Mouse (Mus musculus) kidney, embryonic 14.5 days (tissue): ENCODE measurements around the gene Cbfa2t3. TPM values are rescaled to one million over a fixed set of nuclear protein-coding genes. Genes with fewer than 3 reads are reported as not detected.

Source experiments
- ATAC-seq: fragments of 200-750 bp; cut with Nextera tagmentation; 2 replicates; pipeline ENCODE4 v1.8.0; 2017; ENCODE audit warnings: moderate number of reproducible peaks, mild to moderate bottlenecking, moderate TSS enrichment, moderate library complexity; ENCODE audit not compliant: low FRiP score, low TSS enrichment
- H3K27ac ChIP-seq: fragments of 300-500 bp; sonication (generic); 2 replicates; pipeline ENCODE4 v1.5.1; 2014; ENCODE audit warnings: low read depth, mild to moderate bottlenecking, low read length, moderate library complexity, mixed read lengths
- H3K27me3 ChIP-seq: fragments of 300-500 bp; sonication (generic); 2 replicates; pipeline ENCODE4 v1.6.1; 2014; ENCODE audit warnings: mild to moderate bottlenecking, low read length; ENCODE audit not compliant: control insufficient read depth, insufficient read depth
- H3K36me3 ChIP-seq: fragments of 300-500 bp; sonication (generic); 2 replicates; pipeline ENCODE4 v1.6.1; 2014; ENCODE audit warnings: low read length, mixed read lengths; ENCODE audit not compliant: control insufficient read depth, insufficient read depth
- H3K4me1 ChIP-seq: fragments of 300-500 bp; sonication (generic); 2 replicates; pipeline ENCODE4 v1.6.1; 2014; ENCODE audit warnings: low read length, mixed read lengths; ENCODE audit not compliant: control insufficient read depth, insufficient read depth
- H3K4me2 ChIP-seq: fragments of 300-500 bp; sonication (generic); replicated peaks from 2 replicates; pipeline ENCODE4 v1.6.1; 2014; ENCODE audit warnings: low read depth, mild to moderate bottlenecking, low read length
- H3K4me3 ChIP-seq: fragments of 300-500 bp; sonication (generic); 2 replicates; pipeline ENCODE4 v1.5.1; 2014; ENCODE audit warnings: mild to moderate bottlenecking, low read length
- H3K9ac ChIP-seq: fragments of 300-500 bp; sonication (generic); 2 replicates; pipeline ENCODE4 v1.6.1; 2014; ENCODE audit warnings: low read depth, mild to moderate bottlenecking, low read length, moderate library complexity
- H3K9me3 ChIP-seq: fragments of 300-500 bp; sonication (generic); 2 replicates; pipeline ENCODE4 v1.6.1; 2016; ENCODE audit warnings: low read length; ENCODE audit not compliant: control insufficient read depth
- WGBS: fragments of 180-500 bp; shearing (Covaris S2); extraction: QIAGEN DNeasy Blood & Tissue Kit; methylation state at CpG from one replicate; pipeline ENCODE4 v1.1.7; 2014; 5-methylcytosine and 5-hydroxymethylcytosine counted together
- polyA plus RNA-seq: library from polyadenylated mRNA; unstranded; fragments of >200 nt; fragmentation: Nextera tagmentation; extraction: Ambion mirVana; gene quantifications from 2 replicates; pipeline ENCODE4 v1.2.1, GENCODE M21; 2014

Cbfa2t3 gene
- polyA plus RNA-seq, 1 experiment from 2014 or later = 3.6 TPM

DNA sequence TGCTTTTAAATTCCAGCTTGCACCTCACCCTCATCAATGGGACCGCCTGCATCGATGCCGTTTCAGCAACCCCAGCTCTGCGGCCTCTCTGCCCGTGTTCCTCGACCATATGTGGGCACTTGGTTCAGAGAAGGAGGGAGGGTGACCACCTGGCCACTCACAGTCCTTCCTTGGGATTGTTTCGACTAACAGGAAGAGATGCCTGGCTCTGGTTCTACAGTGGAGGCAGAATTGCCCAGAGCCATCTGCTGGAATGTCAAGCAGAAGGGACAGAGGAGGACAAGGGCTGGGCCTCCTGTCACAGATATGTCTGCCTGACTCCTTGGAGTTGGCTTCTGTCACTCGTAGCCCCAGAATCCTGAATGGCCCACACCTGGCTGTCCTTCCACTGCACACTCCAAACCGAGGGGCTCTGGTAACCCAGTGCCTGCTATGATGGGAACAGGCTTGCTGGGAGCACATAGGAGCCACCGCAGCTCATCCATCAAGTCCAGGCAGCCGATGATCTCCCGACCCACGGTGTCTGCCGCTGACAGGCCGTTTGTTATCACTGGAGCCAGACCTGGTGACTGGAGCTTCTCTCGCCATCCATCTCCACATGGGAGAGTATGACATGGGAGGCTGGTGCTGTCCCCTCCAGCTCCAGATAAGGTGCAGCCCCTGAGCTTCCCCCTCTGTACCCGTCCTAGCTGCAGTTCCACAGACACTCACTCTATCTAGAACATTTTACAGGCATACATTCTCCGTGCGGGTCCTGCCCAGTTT is 13.6 kb downstream of the Cbfa2t3 start:
- H3K9me3 ChIP-seq = no peaks in the 10 kb centered on the region
- ATAC-seq = no peak
- H3K36me3 ChIP-seq = no peaks in the 10 kb centered on the region
- H3K4me1 ChIP-seq = no peaks in the 10 kb centered on the region
- H3K9ac ChIP-seq = no peak overlapping the region
- H3K4me2 ChIP-seq = no peak overlapping the region
- no peak overlapping the region for H3K4me3 ChIP-seq
- WGBS = 54% methylated on average over 19 of the region's 19 CpGs
- no peak overlapping the region for H3K27ac ChIP-seq
- peaks cover 19% of the 10 kb centered on the region for H3K27me3 ChIP-seq

DNA sequence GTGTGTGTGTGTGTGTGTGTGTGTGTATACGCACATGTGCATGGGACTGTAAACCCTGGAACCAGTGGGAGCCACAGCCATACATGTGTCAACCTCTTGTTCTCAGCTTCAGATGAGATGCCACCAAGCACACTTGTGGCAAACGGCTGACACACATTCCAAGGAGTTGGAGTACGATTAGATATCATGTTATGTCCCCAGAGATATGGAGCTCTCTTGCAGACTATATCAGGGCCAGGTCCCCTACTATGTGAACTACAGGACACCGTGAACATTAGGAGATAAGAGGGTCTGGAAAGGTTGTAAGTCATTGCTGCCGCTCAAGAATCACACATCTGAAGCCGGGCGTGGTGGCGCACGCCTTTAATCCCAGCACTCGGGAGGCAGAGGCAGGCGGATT is 16.1 kb downstream of the Cbfa2t3 start:
- Histone ChIP-seq H3K9me3 (no peaks in the 10 kb centered on the region), H3K4me1 (no peaks in the 10 kb centered on the region), H3K4me3 (no peak overlapping the region), H3K36me3 (no peaks in the 10 kb centered on the region), H3K9ac (no peak overlapping the region), H3K4me2 (no peak overlapping the region), H3K27me3 (peaks cover 43% of the 10 kb centered on the region), H3K27ac (no peak overlapping the region)
- 90% methylated on average over 11 of the region's 11 CpGs for WGBS
- ATAC-seq = no peak

DNA sequence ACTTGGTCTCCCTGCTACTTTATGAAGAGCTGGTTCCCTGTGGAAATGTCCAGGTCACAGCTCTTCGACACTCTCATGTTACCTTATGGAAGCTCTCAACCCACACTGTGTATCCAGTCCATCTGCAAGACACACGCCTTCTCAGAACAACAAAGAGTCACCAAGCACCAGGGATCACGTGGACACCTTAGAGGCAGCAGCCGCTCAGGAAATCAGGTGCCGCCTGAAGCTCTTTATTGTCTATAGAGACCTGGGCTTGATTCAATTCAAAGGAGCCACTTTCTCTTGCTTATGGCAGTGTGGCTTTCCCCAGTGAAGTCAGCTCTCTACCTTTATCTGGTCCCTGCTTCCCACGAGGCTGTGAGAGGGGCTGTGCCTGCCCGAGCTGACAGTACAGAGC is 18.7 kb downstream of the Cbfa2t3 start:
- Histone ChIP-seq H3K36me3 (no peaks in the 10 kb centered on the region), H3K9ac (no peak overlapping the region), H3K27ac (no peak overlapping the region), H3K9me3 (no peaks in the 10 kb centered on the region), H3K4me3 (no peak overlapping the region), H3K4me1 (no peaks in the 10 kb centered on the region), H3K4me2 (no peak overlapping the region), H3K27me3 (peaks cover 61% of the 10 kb centered on the region)
- no peak for ATAC-seq
- 30% methylated on average over 7 of the region's 7 CpGs for WGBS

DNA sequence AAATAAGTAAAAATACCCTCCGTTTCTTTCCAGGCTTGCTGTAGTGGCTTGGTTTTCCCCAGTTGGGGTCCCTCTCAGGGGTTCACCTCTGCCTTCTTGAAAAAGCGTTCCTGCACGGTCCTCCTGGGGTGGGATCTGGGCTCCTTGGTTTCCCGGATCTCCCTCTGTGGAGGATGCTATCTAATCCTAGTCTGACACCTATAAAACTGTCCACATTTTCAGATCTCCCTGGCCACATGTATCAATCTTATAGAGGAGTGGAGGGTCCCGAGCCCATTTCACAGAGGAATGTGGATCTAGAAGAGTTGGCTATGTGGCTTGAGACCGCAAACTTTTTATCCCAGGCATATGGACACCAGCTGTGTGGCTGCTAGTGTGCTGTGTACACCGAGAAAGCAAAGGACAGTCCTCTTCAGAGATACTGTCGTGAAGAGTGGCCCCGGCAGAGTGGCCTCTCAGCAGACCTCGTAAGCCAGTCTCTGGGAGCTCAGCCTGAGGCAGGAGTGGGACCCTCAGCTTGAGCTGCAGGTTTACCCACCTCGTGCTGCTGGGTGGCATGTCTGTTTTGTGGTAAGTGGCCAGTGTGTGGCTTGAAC is 19.5 kb downstream of the Cbfa2t3 start:
- no peak for ATAC-seq
- Histone ChIP-seq H3K9ac (no peak overlapping the region), H3K27ac (no peak overlapping the region), H3K4me3 (no peak overlapping the region), H3K9me3 (no peaks in the 10 kb centered on the region), H3K4me1 (no peaks in the 10 kb centered on the region), H3K36me3 (no peaks in the 10 kb centered on the region), H3K27me3 (peaks cover 61% of the 10 kb centered on the region), H3K4me2 (no peak overlapping the region)
- WGBS = 34% methylated on average over 11 of the region's 11 CpGs

DNA sequence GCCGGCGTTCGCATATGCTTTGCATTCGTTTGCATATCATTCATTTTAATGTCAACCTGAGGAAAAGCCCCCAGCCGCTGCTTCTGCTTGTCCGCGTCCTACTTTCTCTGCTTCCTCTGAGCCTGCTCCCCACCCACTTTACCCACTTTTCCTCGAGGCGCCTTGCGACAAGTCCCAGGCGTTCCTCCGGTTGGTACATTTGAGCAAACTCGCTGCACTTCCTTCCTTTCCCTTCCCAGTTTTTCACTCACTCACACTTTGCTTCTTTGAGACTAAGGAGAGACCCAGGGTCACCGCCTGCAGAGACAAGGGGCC is 20.1 kb downstream of the Cbfa2t3 start:
- Histone ChIP-seq H3K4me3 (peak overlapping the region; percentile 72), H3K4me2 (peak overlapping the region; percentile 98), H3K36me3 (no peaks in the 10 kb centered on the region), H3K27me3 (peaks cover 61% of the 10 kb centered on the region), H3K9me3 (no peaks in the 10 kb centered on the region), H3K9ac (0 out of 2 replicates have a peak overlapping the region, but pooled peaks have one; percentile 63), H3K4me1 (no peaks in the 10 kb centered on the region), H3K27ac (no peak overlapping the region)
- no peak for ATAC-seq
- WGBS = under 1% methylated on average over 14 of the region's 14 CpGs

DNA sequence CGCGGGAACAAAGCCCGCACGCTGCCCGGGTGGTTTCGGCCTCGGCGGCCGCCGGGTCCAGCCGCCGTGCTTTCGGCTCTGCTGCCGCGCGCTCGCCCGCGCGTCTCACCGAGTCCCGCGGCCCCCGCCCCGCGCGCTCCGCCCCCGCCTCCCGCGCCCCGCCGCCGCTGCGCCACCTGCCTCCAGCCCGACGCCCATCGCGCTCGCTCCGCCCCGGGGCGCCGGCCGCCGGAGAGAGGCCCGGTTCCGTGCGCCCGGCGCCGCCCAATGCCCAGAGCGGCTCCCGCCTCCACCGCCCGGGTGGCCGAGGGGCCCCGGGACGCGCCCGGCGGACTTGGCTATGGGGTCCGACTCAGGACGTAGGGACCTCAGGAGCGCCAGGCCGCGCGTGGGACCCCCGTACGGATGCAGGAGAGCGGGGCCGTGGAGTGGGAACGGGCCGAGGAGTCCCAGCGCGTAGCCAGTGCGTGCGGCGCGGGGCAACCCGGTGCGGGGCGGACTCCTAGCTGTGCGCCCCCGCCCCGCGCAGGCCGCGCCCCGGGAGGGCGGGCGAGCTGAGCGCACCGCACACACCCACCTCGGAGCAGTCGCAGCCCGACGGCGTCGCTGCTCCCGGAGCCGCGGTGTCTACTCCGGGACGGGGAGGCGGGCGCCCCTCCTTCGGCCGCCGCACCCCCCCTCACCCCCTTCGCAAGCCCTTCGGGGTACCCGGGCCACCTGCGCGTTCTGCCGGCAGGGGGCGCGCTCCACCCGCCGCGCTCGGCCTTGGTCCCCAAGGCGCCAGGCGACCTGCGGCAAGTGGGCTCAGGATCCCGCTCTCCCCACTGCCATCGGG is 20.6 kb downstream of the Cbfa2t3 start:
- Histone ChIP-seq H3K36me3 (no peaks in the 10 kb centered on the region), H3K9ac (peak overlapping the region; percentile 63), H3K4me1 (no peaks in the 10 kb centered on the region), H3K4me2 (peak overlapping the region; percentile 98), H3K9me3 (no peaks in the 10 kb centered on the region), H3K4me3 (peak overlapping the region; percentile 72), H3K27me3 (peaks cover 61% of the 10 kb centered on the region), H3K27ac (no peak overlapping the region)
- under 1% methylated on average over 66 of the region's 127 CpGs for WGBS
- ATAC-seq = peak; percentile 74

DNA sequence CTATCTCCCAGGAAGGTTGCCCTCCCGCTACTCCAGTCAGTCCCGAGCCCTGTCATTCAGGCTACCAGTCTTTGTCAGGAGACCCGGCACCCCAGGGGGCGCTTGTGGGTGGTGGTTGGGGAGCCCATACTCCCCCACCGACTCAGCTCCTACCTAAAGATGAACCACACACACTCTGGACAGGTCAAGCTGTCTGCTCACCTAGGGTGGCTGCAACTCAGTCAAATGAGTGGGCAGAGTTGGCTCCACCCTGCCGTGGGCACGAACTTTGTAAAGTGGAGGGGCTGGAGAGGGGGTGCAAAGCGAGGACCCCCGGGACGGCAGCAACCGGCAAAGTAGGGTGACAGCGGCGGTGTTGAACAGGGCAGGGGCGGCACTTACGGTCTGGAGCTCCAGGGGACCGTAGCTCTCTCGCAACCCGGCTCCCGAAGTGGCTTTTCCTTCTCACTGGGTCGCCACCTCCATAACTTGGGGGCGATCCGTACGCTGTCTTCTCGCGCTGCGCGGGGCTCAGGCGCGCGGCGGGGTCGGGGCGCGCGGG is 21.4 kb downstream of the Cbfa2t3 start:
- peak overlapping the region; percentile 72 for H3K4me3 ChIP-seq
- peaks cover 65% of the 10 kb centered on the region for H3K27me3 ChIP-seq
- H3K9ac ChIP-seq = peak overlapping the region; percentile 63
- peak overlapping the region; percentile 68; the same call in 1 of the 2 replicates for H3K27ac ChIP-seq
- H3K4me1 ChIP-seq = no peaks in the 10 kb centered on the region
- H3K36me3 ChIP-seq = no peaks in the 10 kb centered on the region
- H3K9me3 ChIP-seq = no peaks in the 10 kb centered on the region
- H3K4me2 ChIP-seq = peak overlapping the region; percentile 98
- 1% methylated on average over 35 of the region's 35 CpGs for whole genome bisulfite sequencing
- no peak for ATAC-seq

DNA sequence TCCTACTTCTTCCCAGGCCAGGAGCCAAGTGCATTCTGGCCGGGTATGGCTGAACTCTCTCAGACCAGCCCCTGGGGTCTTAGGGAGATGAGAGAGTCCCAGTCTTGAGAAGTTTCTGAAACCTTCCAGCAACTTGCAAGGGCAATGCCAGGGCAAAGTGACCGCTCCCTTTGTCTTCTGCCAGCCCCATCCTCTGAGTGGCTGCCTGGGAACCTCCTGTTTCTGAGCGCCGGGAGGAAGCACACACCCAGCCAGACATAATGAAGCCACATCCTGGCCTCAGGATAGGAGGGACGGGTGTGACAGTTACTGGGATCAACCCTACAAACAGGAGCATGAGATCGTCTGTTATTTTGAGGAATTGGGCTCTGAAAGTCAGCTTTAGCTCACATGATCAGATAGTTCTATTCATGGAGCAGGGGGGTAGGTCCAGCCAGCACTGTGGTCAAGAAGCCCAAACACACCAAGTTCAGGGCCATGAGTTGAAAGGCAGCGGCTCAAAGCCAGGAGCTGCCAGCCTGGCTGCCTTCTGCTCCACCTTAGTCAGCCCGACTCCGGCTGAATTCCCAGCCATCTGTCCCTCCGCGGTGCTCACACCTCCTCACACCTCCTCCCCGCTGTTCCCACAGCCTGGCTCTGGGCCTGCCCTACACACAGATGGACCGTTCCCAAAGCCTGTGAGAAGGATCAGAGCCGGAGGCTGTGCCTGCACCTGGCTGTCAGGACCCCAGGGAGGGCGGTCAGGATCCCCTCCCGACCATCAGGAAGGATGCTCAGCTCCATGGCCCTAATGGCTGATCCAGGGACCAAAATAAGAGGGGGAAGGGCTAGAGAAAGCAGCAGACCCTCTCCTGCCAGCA is 22.1 kb downstream of the Cbfa2t3 start:
- no peak for ATAC-seq
- H3K27me3 ChIP-seq = peaks cover 65% of the 10 kb centered on the region

More for the DNA sequence above, 22.1 kb downstream of the Cbfa2t3 start:
- no peaks in the 10 kb centered on the region for H3K4me1 ChIP-seq
- no peak overlapping the region for H3K9ac ChIP-seq
- H3K4me3 ChIP-seq = peak overlapping the region; percentile 72
- peak overlapping the region; percentile 98 for H3K4me2 ChIP-seq
- H3K36me3 ChIP-seq = no peaks in the 10 kb centered on the region
- WGBS = 11% methylated on average over 16 of the region's 16 CpGs
- peak overlapping the region; percentile 68; the same call in 1 of the 2 replicates for H3K27ac ChIP-seq
- no peaks in the 10 kb centered on the region for H3K9me3 ChIP-seq
